Mouse (Mus musculus) intestine, embryonic 16.5 days (tissue): ENCODE measurements around the gene Def8. TPM values are rescaled to one million over a fixed set of nuclear protein-coding genes. Genes with fewer than 3 reads are reported as not detected.

Experiments
- ATAC-seq: fragments of 200-750 bp; cut with Nextera tagmentation; 2 replicates; pipeline ENCODE4 v1.8.0; 2017; ENCODE audit warnings: moderate TSS enrichment, moderate library complexity
- H3K27ac ChIP-seq: fragments of 300-500 bp; sonication (generic); 2 replicates; pipeline ENCODE4 v1.5.1; 2014; ENCODE audit warnings: mild to moderate bottlenecking, low read length
- H3K27me3 ChIP-seq: fragments of 300-500 bp; sonication (generic); replicated peaks from 2 replicates; pipeline ENCODE4 v1.6.1; 2014; ENCODE audit warnings: low read length, control low read depth, mixed read lengths; ENCODE audit not compliant: control insufficient read depth, insufficient read depth
- H3K36me3 ChIP-seq: fragments of 300-500 bp; sonication (generic); 2 replicates; pipeline ENCODE4 v1.6.1; 2014; ENCODE audit warnings: low read length, control low read depth; ENCODE audit not compliant: control insufficient read depth, insufficient read depth
- H3K4me1 ChIP-seq: fragments of 300-500 bp; sonication (generic); 2 replicates; pipeline ENCODE4 v1.6.1; 2014; ENCODE audit warnings: low read length, control low read depth, mixed read lengths; ENCODE audit not compliant: control insufficient read depth, insufficient read depth
- H3K4me2 ChIP-seq: fragments of 300-500 bp; sonication (generic); 2 replicates; pipeline ENCODE4 v1.6.1; 2014; ENCODE audit warnings: low read depth, low read length, control low read depth
- H3K4me3 ChIP-seq: fragments of 300-500 bp; sonication (generic); 2 replicates; pipeline ENCODE4 v1.5.1; 2014; ENCODE audit warnings: mild to moderate bottlenecking, low read length
- H3K9ac ChIP-seq: fragments of 300-500 bp; sonication (generic); 2 replicates; pipeline ENCODE4 v1.6.1; 2014; ENCODE audit warnings: low read depth, low read length
- H3K9me3 ChIP-seq: fragments of 300-500 bp; sonication (generic); 2 replicates; pipeline ENCODE4 v1.6.1; 2016; ENCODE audit warnings: low read length, control low read depth; ENCODE audit not compliant: control insufficient read depth
- WGBS: fragments of 180-500 bp; shearing (Covaris S2); extraction: QIAGEN DNeasy Blood & Tissue Kit; methylation state at CpG from one replicate; pipeline ENCODE4 v1.1.7; 2014; 5-methylcytosine and 5-hydroxymethylcytosine counted together
- polyA plus RNA-seq: library from polyadenylated mRNA; unstranded; fragments of >200 nt; fragmentation: Nextera tagmentation; extraction: Ambion mirVana; gene quantifications from 2 replicates; pipeline ENCODE4 v1.2.1, GENCODE M21; 2015

Gene Def8
- polyA plus RNA-seq, 1 experiment from 2014 or later: 27.4 TPM

DNA sequence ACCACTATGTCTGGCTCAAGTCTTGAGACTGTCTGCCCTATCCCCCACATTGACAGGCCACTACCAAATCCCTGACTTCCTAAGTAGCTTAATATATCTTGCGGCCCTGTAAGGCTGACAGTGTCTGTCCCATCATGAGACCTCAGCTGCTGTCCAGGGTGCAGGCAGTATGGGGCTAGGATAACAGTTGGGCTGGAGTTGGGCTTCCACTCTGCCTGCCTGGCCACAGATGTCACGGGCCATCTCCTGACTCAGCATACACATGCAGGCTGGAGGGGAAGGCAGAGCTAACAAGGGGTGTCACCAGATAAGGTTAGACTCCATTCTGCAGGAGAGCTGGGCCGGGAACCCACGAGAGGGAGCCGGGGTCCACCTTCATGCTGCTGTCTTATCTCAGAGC lies 83.8 kb downstream of the Def8 start:
- H3K27ac ChIP-seq: no peak overlapping the region

DNA sequence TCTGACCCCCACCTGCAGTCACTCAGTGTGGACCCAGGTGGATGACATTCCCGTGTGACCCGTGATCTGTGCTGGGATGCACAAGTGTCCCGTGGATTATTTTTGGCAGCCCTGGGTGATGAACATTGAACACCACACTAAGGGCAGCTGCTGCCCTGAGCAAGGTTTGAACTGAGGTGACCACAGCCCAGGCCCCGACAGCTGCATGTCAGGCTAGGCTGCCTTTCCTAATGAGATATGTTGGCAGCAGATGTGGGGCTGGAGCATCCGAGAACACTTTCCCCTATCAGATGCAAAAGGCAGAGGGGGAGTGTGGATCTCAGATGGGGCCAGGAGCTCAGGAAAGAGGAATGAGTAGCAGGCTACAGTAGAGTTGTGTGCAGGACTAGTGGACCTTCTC lies 87.5 kb downstream of the Def8 start:
- Histone ChIP-seq H3K27me3 (peaks cover 27% of the 10 kb centered on the region), H3K9ac (no peak overlapping the region), H3K36me3 (0 out of 2 replicates have a peak, but pooled peaks cover 4% of the 10 kb centered on the region), H3K9me3 (no peaks in the 10 kb centered on the region), H3K27ac (no peak overlapping the region), H3K4me1 (peaks cover 9% of the 10 kb centered on the region; the same call in 1 of the 2 replicates), H3K4me3 (no peak overlapping the region), H3K4me2 (no peak overlapping the region)
- 77% methylated on average over 5 of the region's 5 CpGs for WGBS
- no peak for ATAC-seq

More for the DNA sequence above, 83.8 kb downstream of the Def8 start:
- Histone ChIP-seq H3K4me2 (no peak overlapping the region), H3K4me1 (no peaks in the 10 kb centered on the region), H3K4me3 (no peak overlapping the region), H3K9me3 (0 out of 2 replicates have a peak, but pooled peaks cover 3% of the 10 kb centered on the region), H3K27me3 (no peaks in the 10 kb centered on the region), H3K36me3 (peaks cover 22% of the 10 kb centered on the region), H3K9ac (no peak overlapping the region)
- WGBS: 98% methylated on average over 5 of the region's 5 CpGs
- no peak for ATAC-seq

Other genes starting within 250 kb of the Def8 start
- gene Dpep1, start 237.3 kb upstream of the Def8 start, polyA plus RNA-seq: 7.5 and 12.6 TPM in 2 replicates
- gene Chmp1a, start 210.8 kb upstream of the Def8 start, polyA plus RNA-seq: 173 and 184 TPM in 2 replicates
- gene Spata33, start 210.7 kb upstream of the Def8 start, polyA plus RNA-seq: 1.7 and 2.7 TPM in 2 replicates
- gene Cdk10, start 198.7 kb upstream of the Def8 start, polyA plus RNA-seq: 23.7 and 27.8 TPM in 2 replicates
- gene Spata2l, start 187.3 kb upstream of the Def8 start, polyA plus RNA-seq: 6.0 TPM in 2 replicates
- gene Zfp276, start 169.3 kb upstream of the Def8 start, polyA plus RNA-seq: 16.5 and 19.3 TPM in 2 replicates
- gene Vps9d1, start 169.2 kb upstream of the Def8 start, polyA plus RNA-seq: 16.3 and 19.3 TPM in 2 replicates
- gene Fanca, start 105.0 kb upstream of the Def8 start, polyA plus RNA-seq: 15.8 and 20.2 TPM in 2 replicates
- 0.89 and 2.0 TPM in 2 replicates for gene Spire2, start 90.8 kb upstream of the Def8 start, polyA plus RNA-seq
- gene Tcf25, start 49.8 kb upstream of the Def8 start, polyA plus RNA-seq: 155 and 161 TPM in 2 replicates
- not detected in 2 replicates for gene Mc1r, start 16.4 kb upstream of the Def8 start, polyA plus RNA-seq
- 45.6 and 52.6 TPM in 2 replicates for gene Tubb3, start 12.1 kb upstream of the Def8 start, polyA plus RNA-seq
- gene Afg3l1, start 54.4 kb downstream of the Def8 start, polyA plus RNA-seq: 45.3 and 48.7 TPM in 2 replicates
- gene Dbndd1, start 91.9 kb downstream of the Def8 start, polyA plus RNA-seq: 2.6 and 2.8 TPM in 2 replicates
- 20.0 and 20.5 TPM in 2 replicates for gene Gas8, start 95.3 kb downstream of the Def8 start, polyA plus RNA-seq
- gene Rhou, start 230.4 kb downstream of the Def8 start, polyA plus RNA-seq: 5.3 and 5.5 TPM in 2 replicates